Mouse (Mus musculus): ENCODE data around the gene Dnah2. TPM values are rescaled to one million over a fixed set of nuclear protein-coding genes. Genes with fewer than 3 reads are reported as not detected.

Gene Dnah2
- polyA plus RNA-seq, 1 experiment from 2014 or later, result 0.52 TPM

DNA sequence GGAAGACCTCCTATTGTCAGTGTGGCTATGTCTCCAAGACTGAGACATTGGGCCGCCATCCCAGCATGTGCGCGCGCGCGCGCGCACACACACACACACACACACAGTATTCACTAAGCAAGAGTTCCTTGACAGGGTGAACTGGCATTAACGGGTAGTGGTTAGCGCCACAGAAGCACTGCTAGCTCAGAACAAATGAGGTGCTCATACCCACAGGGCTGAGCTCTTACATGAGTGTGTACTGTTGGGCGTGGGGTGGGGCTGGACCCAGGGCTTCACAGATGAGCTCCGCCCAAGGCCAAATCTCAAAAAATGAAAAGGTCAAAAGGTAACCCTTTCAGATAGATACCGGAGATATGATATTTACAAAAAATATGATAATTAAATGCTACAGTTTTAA lies 36.0 kb upstream of the Dnah2 start:
- Histone ChIP-seq H3K4me1 (replicated peaks; ENCODE audit: control insufficient read depth, insufficient read depth, low read length) (peaks cover 57% of the 10 kb centered on the region), H3K27ac (ENCODE audit: low read depth, low read length) (peak overlapping the region; percentile 83), H3K36me3 (ENCODE audit: control insufficient read depth, insufficient read depth, low read length) (peaks cover 30% of the 10 kb centered on the region), H3K9ac (ENCODE audit: low read depth, low read length) (peak overlapping the region; percentile 47), H3K9me3 (ENCODE audit: control insufficient read depth, low read length) (no peaks in the 10 kb centered on the region), H3K4me3 (ENCODE audit: low read depth, low read length) (peak overlapping the region; percentile 1; the same call in 1 of the 2 replicates), H3K27me3 (replicated peaks; ENCODE audit: control insufficient read depth, insufficient read depth, low read length) (no peaks in the 10 kb centered on the region), H3K4me2 (peak overlapping the region; percentile 62)
- WGBS, result 89% methylated on average over 13 of the region's 13 CpGs
- ATAC-seq (replicated peaks; ENCODE audit: low FRiP score) (no peak), DNase-seq (ENCODE audit: low spot score) (no peak)

DNA sequence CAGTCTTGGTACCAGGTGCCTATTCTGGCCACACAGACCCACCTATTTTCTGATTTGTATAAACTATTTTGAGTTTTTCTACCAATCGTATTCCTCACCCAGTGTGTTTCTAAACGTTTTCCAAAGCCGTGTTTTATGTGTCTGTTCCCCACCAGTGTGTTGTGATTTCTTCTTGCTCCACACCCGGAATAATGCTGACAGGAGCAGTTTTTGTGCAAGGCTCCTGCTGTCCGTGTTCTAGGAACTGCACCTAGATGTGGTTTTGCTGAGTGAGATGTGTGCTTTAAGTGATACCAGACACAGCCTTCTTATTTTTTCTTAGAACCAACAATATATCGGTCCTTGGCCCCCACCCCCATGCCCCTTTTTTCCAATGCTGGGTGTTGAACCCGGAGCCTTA lies 35.1 kb upstream of the Dnah2 start:
- H3K27ac ChIP-seq (ENCODE audit: low read depth, low read length), result peak overlapping the region; percentile 83
- no peaks in the 10 kb centered on the region for H3K27me3 ChIP-seq (replicated peaks; ENCODE audit: control insufficient read depth, insufficient read depth, low read length)
- H3K36me3 ChIP-seq (ENCODE audit: control insufficient read depth, insufficient read depth, low read length), result peaks cover 20% of the 10 kb centered on the region
- DNase-seq (ENCODE audit: low spot score) (no peak), ATAC-seq (replicated peaks; ENCODE audit: low FRiP score) (no peak)
- H3K4me1 ChIP-seq (replicated peaks; ENCODE audit: control insufficient read depth, insufficient read depth, low read length), result peaks cover 50% of the 10 kb centered on the region
- H3K4me2 ChIP-seq, result peak overlapping the region; percentile 62
- H3K9me3 ChIP-seq (ENCODE audit: control insufficient read depth, low read length), result no peaks in the 10 kb centered on the region
- no peak overlapping the region for H3K9ac ChIP-seq (ENCODE audit: low read depth, low read length)
- 77% methylated on average over 7 of the region's 7 CpGs for WGBS
- no peak overlapping the region for H3K4me3 ChIP-seq (ENCODE audit: low read depth, low read length)

- H3K27ac ChIP-seq (ENCODE audit: low read depth, low read length), result peak overlapping the region; percentile 95; the same call in 1 of the 2 replicates
- H3K9me3 ChIP-seq (ENCODE audit: control insufficient read depth, low read length), result no peaks in the 10 kb centered on the region
- H3K27me3 ChIP-seq (replicated peaks; ENCODE audit: control insufficient read depth, insufficient read depth, low read length), result no peaks in the 10 kb centered on the region
- 53% methylated on average over 9 of the region's 9 CpGs for WGBS
- DNase-seq (ENCODE audit: low spot score) (no peak), ATAC-seq (replicated peaks; ENCODE audit: low FRiP score) (no peak)
- peaks cover 51% of the 10 kb centered on the region for H3K4me1 ChIP-seq (replicated peaks; ENCODE audit: control insufficient read depth, insufficient read depth, low read length)
- H3K9ac ChIP-seq (ENCODE audit: low read depth, low read length), result peak overlapping the region; percentile 92
- peak overlapping the region; percentile 71 for H3K4me3 ChIP-seq (ENCODE audit: low read depth, low read length)
- peaks cover 5% of the 10 kb centered on the region for H3K36me3 ChIP-seq (ENCODE audit: control insufficient read depth, insufficient read depth, low read length)
- H3K4me2 ChIP-seq, result peak overlapping the region; percentile 85
Measured at GRCm38 (mm10) chr11:69582230-69582805, 33.4 kb upstream of the Dnah2 start.

GRCm38 (mm10) chr11:69581814-69582213 lies 32.9 kb upstream of the Dnah2 start:
- DNase-seq (ENCODE audit: low spot score), result no peak
- Histone ChIP-seq H3K36me3 (ENCODE audit: control insufficient read depth, insufficient read depth, low read length) (peaks cover under 1% of the 10 kb centered on the region; the same call in 1 of the 2 replicates), H3K27me3 (replicated peaks; ENCODE audit: control insufficient read depth, insufficient read depth, low read length) (no peaks in the 10 kb centered on the region), H3K27ac (ENCODE audit: low read depth, low read length) (peak overlapping the region; percentile 95), H3K9me3 (ENCODE audit: control insufficient read depth, low read length) (no peaks in the 10 kb centered on the region), H3K4me2 (peak overlapping the region; percentile 85), H3K4me1 (replicated peaks; ENCODE audit: control insufficient read depth, insufficient read depth, low read length) (peaks cover 52% of the 10 kb centered on the region), H3K9ac (ENCODE audit: low read depth, low read length) (peak overlapping the region; percentile 92), H3K4me3 (ENCODE audit: low read depth, low read length) (peak overlapping the region; percentile 71)
- ATAC-seq (replicated peaks; ENCODE audit: low FRiP score), result no peak
- WGBS, result 3% methylated on average over 8 of the region's 8 CpGs

GRCm38 (mm10) chr11:69581147-69581688 lies 32.3 kb upstream of the Dnah2 start:
- Histone ChIP-seq H3K36me3 (ENCODE audit: control insufficient read depth, insufficient read depth, low read length) (no peaks in the 10 kb centered on the region), H3K9me3 (ENCODE audit: control insufficient read depth, low read length) (no peaks in the 10 kb centered on the region), H3K4me1 (replicated peaks; ENCODE audit: control insufficient read depth, insufficient read depth, low read length) (peaks cover 53% of the 10 kb centered on the region), H3K4me2 (peak overlapping the region; percentile 85), H3K27me3 (replicated peaks; ENCODE audit: control insufficient read depth, insufficient read depth, low read length) (no peaks in the 10 kb centered on the region), H3K27ac (ENCODE audit: low read depth, low read length) (peak overlapping the region; percentile 95), H3K4me3 (ENCODE audit: low read depth, low read length) (peak overlapping the region; percentile 71), H3K9ac (ENCODE audit: low read depth, low read length) (peak overlapping the region; percentile 92)
- under 1% methylated on average over 36 of the region's 36 CpGs for WGBS
- peak; percentile 88 for DNase-seq (ENCODE audit: low spot score)
- peak; percentile 80 for ATAC-seq (replicated peaks; ENCODE audit: low FRiP score)

DNA sequence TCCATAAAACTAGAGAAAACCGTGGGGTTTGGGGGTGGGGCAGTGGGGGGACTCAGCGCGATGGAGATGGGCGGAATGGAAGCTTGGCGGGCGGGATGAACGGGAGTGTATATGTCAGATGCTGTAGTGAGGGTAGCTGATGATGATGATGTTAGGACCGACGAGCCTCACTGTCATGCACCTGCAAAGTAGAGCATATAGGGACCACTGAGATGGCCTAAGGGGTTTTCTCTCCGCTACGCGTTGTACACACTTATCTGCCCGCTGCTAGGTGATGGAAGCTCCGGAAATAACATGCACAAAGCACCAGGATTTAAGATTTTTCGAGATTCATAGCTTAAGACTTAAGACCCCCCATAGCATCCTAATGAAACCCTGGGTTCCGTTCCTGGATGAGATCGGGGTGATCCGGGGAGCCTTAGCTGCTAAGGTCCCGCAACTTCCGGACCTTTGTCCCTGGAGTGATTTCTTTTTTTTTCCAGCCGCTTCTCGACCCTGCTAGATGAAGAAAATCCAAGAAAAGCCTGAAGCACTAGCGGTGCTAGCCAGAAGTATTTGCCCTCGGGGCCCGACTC lies 31.7 kb upstream of the Dnah2 start:
- peak overlapping the region; percentile 71 for H3K4me3 ChIP-seq (ENCODE audit: low read depth, low read length)
- H3K4me2 ChIP-seq, result peak overlapping the region; percentile 85
- under 1% methylated on average over 25 of the region's 25 CpGs for WGBS
- peaks cover 53% of the 10 kb centered on the region for H3K4me1 ChIP-seq (replicated peaks; ENCODE audit: control insufficient read depth, insufficient read depth, low read length)
- ATAC-seq (replicated peaks; ENCODE audit: low FRiP score) (no peak), DNase-seq (ENCODE audit: low spot score) (no peak)
- no peaks in the 10 kb centered on the region for H3K27me3 ChIP-seq (replicated peaks; ENCODE audit: control insufficient read depth, insufficient read depth, low read length)
- H3K27ac ChIP-seq (ENCODE audit: low read depth, low read length), result peak overlapping the region; percentile 95
- no peaks in the 10 kb centered on the region for H3K9me3 ChIP-seq (ENCODE audit: control insufficient read depth, low read length)
- H3K36me3 ChIP-seq (ENCODE audit: control insufficient read depth, insufficient read depth, low read length), result no peaks in the 10 kb centered on the region
- peak overlapping the region; percentile 92 for H3K9ac ChIP-seq (ENCODE audit: low read depth, low read length)

DNA sequence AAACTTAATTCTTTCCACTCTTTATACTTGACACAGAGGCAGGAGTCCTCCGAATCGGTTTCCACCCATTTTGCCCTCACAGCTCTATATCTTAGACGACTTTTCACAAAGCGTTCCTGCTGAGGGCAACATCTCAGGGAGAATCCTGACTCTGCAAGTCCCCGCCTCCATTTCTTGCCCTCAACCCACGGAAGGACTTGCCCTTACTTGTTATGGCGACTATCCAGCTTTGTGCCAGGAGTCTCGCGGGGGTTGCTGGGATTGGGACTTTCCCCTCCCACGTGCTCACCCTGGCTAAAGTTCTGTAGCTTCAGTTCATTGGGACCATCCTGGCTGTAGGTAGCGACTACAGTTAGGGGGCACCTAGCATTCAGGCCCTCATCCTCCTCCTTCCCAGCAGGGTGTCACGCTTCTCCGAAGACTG lies 31.2 kb upstream of the Dnah2 start, which contains the start of the genes Wrap53 and Trp53:
TSS of gene Wrap53 (minus strand) at position 165 of the 424 bp plus-strand sequence.
TSS of gene Trp53 (plus strand) at position 269 of the 424 bp plus-strand sequence.
- Histone ChIP-seq H3K4me2 (peak within 1 kb of the TSS; percentile 87), H3K9ac (ENCODE audit: low read depth, low read length) (peak within 1 kb of the TSS; percentile 92), H3K36me3 (ENCODE audit: control insufficient read depth, insufficient read depth, low read length) (no peaks in the 10 kb centered on the region; the same call in 1 of the 2 replicates), H3K4me3 (ENCODE audit: low read depth, low read length) (peak within 1 kb of the TSS; percentile 71), H3K27me3 (replicated peaks; ENCODE audit: control insufficient read depth, insufficient read depth, low read length) (no peaks in the 10 kb centered on the region), H3K4me1 (replicated peaks; ENCODE audit: control insufficient read depth, insufficient read depth, low read length) (peaks cover 53% of the 10 kb centered on the region), H3K27ac (ENCODE audit: low read depth, low read length) (peak within 1 kb of the TSS; percentile 95), H3K9me3 (ENCODE audit: control insufficient read depth, low read length) (no peaks in the 10 kb centered on the region)
- peak; percentile 62 for ATAC-seq (replicated peaks; ENCODE audit: low FRiP score)
- under 1% methylated on average over 13 of the region's 13 CpGs for WGBS
- DNase-seq (ENCODE audit: low spot score), result peak; percentile 84

DNA sequence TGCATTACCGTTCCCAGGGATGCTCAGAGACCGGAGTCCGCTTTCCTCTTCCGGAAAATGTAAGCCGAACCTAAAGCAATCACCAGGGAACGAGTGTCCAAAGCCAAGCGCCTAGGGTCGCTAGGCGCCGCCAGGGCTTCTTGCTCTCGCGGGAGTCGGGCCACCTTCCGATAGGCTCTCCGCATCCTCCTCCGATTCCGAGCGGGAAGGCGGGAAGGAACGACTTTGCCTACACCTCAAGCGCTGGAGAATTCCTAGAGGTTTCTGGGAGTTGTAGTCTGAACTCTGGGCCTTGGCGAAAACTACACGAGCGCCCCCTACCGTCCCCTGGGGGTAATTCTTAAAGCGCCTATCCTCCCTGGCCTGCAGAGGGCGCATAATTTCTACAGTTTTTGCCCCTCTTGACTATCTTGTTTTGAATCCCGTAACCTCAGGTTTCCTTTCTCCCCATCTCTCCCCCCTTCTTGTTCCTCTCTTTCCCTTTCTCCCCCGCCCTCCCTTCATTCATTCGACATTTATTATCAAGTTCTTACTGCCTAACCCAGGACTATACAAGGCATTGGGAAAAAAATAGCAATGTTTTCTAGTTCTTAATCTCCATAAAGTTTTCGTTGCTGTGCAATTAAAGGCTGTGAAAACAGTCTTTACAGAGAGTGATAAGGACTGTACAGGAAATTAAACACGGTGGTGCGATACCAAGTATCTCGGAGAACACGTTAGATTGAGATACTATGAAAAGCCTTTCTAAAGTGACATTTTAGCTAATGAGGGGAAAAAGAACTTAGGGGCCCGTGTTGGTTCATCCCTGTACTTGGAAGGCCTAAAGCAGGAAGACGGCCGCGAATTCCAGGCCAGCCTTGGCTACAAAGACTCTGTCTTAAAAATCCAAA lies 30.5 kb upstream of the Dnah2 start:
- Histone ChIP-seq H3K4me3 (ENCODE audit: low read depth, low read length) (peak overlapping the region; percentile 71), H3K36me3 (ENCODE audit: control insufficient read depth, insufficient read depth, low read length) (peaks cover 3% of the 10 kb centered on the region; the same call in 1 of the 2 replicates), H3K27me3 (replicated peaks; ENCODE audit: control insufficient read depth, insufficient read depth, low read length) (no peaks in the 10 kb centered on the region), H3K4me2 (peak overlapping the region; percentile 87), H3K27ac (ENCODE audit: low read depth, low read length) (peak overlapping the region; percentile 95), H3K9ac (ENCODE audit: low read depth, low read length) (peak overlapping the region; percentile 92), H3K4me1 (replicated peaks; ENCODE audit: control insufficient read depth, insufficient read depth, low read length) (peaks cover 46% of the 10 kb centered on the region), H3K9me3 (ENCODE audit: control insufficient read depth, low read length) (no peaks in the 10 kb centered on the region)
- ATAC-seq (replicated peaks; ENCODE audit: low FRiP score) (peak; percentile 84), DNase-seq (ENCODE audit: low spot score) (peak; percentile 99)
- WGBS, result 2% methylated on average over 39 of the region's 39 CpGs
